Mouse (Mus musculus): ENCODE data around the gene Bach2. TPM values are rescaled to one million over a fixed set of nuclear protein-coding genes. Genes with fewer than 3 reads are reported as not detected.

The Bach2 gene
- total RNA-seq, 2 experiments from 2014 or later: 13.2 to 14.4 TPM

DNA sequence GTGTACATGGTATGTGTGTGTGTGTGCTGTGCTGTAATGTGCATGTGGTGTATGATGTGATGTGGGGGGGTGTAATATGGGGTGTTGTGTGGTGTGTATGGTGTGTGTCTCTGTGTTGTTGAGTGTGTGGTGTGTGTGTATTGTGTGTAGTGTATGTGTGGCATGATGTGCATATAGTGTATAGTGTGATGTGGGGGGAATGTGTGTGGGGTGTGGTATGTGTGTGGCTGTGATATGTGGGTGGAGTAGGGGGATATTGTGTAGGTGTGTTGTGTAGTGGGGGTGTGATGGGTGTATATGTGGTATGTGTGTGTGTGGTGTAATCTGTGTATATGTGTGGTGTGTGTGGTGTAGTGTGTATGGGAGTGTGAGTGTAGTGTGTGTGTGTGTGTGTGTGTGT is 15.0 kb upstream of the Bach2 start:
- DNase-seq (ENCODE audit: low spot score in 2 of 2): no peak

DNA sequence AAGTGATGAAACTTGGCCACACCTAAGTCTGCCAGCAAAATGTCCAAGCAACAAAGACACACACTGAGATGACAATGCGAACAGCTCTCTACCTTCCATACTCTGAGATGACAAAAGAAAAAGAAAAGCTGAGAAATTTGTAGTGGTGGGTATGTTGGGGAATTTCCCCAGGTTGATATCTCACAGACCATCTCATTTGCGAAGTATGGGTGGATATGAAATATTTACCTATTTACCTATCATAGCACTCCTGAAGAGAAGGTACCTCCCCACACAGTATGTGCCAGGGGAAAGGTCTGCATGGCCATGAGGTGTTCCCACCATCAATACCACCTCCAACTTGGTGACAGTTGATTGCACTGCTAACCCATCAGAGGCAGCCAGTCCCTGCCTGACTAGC is 13.4 kb upstream of the Bach2 start:
- no peak for DNase-seq (ENCODE audit: low spot score in 2 of 2)

DNA sequence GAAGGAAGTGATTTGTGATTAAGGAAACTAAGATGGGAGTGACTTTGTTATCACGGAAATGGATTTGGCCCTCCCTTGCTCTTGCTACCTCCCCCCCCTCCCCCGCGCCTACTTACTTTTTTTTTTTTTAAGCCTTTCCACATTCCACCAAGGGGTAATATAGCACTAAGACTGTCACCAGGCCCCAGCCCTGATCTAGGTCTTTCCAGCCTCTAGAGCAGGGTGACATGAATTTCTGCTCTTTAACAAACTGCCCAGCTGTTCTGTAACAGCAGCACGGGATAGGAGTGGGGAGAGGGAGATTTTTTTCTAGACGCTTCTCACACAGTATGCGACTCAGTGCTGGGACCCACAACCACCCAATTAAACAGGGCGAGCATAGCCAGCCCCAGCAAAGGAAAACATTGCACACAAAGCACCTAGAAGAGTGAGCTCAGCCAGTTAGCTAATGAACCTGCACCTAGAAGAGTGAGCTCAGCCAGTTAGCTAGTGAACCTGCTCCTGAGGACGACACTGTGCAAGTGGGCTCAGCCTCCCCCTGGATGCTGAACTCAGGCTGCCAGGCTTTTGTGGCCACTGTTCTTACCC is 10.5 kb upstream of the Bach2 start:
- no peak for DNase-seq (ENCODE audit: low spot score in 2 of 2)

DNA sequence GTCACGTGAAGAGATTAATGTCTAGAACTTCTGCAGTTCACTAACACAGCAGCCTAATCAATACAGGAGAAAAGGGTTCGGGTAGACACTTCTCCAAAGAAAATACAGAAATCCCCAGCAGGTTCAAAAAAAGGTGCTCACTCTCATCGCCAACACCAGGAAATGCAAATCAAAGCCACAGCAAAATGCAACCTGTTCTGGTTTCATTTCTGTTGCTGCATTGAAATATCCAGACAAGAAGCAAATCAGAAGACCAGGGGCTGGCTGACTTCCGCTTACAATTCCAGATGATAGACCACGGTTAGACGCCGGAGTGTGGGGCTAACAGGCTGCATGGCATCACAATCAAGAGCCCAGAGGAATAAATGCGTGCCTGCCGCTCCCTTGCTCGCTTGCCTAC is 9.3 kb upstream of the Bach2 start:
- DNase-seq (ENCODE audit: low spot score in 2 of 2): no peak

DNA sequence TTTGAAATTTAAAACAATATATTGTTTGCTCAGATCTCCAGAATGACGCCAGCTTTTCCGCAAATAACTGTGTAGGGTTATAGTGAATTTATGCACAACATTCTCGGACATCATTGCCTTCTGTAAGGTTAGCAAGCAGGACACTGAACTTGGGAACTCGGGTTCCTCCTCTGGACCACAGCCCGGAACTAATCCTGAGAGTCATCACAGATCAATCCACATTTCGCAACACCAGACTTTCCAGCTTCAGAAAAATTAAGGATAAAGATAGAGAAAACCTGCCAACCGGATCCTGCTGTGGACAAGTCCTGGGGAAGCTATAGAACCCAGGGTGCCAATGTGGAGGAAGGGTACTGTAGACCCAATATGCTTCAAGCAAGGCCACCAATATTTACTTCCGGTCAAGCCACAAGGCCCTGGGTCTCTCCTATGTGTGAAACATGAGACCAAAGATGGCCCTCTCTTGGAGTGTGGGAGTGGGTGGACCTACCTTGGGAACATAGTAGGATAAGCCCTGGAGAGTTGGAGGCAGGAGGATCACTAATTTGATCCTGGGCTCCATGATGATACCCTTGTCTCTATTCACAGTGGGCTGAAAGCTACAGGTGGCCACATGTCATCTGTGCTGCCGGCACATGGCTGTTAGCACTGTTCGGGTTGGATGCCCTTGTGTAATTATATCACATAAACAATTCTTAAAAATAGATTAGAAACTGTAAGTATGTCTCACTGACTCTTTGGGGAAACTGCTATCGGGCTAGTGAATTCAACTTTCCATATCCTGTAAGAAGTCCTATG is 7.1 kb upstream of the Bach2 start:
- no peak for DNase-seq (ENCODE audit: low spot score in 2 of 2)

DNA sequence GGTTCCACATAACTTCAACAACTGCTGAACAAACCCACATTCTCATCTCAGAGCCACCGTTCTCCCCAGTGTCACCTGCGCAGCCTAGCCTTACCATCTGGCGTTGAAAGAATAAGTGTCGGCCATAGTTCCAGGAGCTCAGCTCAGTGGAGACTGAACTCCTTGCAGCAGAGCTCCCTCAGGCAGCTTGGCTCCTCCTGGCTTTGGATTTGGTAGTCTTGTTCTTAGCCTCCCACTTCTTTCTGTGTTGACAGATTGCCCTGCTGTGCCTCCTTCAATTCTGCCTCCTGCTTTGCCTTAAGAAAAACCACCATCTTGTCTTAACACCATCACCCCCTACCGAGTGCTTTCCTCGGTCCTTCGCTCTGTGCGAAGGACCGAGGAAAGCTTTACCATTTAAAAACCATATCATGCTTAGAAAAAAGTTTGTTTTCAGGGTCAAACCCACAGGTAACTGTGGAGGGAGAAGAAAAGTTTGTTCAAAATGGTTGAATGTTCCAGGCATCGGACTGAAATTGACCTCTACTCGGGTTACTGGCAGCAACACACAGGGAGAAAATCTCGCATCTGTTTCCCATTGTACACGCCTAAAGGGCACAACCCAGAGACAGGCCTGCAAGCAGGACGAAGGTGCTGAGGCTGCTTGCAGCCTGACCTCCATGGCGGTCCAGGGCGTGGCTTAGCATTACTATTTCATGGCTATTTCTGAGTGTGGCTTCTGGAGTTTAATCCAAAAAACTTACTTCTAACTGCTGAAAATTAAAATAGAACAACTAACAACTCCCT is 2.5 kb upstream of the Bach2 start:
- DNase-seq (ENCODE audit: low spot score in 2 of 2): no peak

DNA sequence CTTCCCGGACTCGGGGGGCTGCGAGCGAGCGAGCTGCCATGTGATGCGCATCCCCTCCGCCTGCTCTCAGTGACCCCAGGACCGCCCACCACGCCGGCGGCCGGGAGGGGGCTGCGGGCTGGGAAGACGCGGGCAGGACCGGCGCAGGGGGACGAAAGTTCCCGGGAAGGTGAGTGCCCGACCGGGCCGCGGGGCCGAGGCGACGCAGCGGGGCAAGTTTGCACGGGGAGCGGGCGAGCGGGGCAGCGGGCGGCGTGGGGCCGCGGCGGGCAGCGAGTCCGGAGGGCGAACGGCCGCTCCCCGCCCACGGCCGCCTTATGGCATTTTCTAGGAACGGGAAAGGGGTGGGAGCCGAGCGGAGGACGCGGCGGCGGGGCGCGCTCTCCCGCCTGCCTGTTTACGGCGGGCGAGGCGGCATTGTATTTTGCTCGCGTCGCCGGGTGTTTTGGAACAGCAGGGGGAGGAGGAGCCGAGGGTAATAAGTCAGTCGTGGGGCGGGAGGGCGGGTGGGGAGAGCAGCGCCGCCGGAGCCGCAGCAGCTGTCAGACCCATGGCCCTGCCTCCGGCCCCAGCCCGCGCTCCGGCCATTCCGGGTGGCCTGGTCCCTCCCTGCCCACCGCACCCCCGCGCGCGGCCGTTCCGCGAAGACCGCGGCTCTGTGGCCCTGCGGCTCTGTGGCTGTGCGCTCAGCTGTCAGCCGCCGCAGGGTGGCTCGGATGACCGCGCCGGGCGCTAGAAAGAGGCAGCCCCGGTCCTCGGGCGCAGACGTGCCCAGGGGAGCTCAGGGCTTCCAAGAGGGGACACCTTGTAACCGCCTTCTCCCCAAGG is 531 bp downstream of the Bach2 start:
- DNase-seq (ENCODE audit: low spot score in 2 of 2): peak; percentile 60 to 62

DNA sequence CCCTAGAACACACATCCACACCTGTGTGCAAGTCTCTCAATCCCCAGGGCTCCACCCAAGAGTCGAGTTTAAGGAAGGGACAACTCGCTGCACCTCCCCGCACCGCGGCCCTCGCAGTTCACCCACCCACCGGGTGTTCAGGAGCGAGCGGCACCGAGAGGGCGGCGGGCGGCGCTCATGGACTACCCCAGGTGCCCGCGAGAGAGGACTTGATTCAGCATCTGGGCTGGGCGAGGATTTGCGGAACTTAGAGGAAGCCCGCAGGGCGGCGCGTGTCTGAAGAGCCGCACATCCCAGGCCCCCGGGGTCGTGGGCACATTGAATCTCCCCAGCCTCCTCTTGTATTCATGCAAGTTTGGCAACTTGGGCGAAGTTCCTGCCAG is 1.1 kb downstream of the Bach2 start:
- peak in 1 of 2 experiments; percentile 73 for DNase-seq (ENCODE audit: low spot score in 2 of 2)

DNA sequence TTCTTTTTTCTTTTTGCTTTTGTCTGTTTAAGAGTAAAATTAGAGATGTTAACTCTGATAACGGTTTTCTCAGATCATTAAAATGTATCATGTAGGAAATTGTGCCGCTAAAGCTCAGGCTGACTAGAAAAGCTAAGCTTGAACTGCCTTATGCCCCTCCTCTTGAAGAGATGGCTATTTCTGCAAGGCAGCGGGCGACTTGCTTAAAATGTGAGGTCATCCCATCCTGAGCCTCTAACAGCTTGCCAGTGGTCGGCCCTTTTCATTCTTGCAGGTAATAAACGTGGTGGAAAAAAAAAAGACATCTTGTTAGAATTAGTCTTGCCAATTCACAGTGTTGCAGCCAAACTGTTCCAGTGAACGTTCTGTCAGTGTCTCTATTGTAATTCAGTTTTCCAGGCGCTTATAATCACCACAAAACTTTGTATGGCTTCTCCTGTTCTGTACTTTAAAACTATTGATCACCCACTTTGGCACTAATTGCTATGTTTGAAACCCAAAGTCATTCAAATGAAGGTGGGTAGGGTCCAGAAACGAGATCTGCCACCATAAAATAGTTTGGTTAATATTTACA is 1.9 kb downstream of the Bach2 start:
- DNase-seq (ENCODE audit: low spot score in 2 of 2): no peak

DNA sequence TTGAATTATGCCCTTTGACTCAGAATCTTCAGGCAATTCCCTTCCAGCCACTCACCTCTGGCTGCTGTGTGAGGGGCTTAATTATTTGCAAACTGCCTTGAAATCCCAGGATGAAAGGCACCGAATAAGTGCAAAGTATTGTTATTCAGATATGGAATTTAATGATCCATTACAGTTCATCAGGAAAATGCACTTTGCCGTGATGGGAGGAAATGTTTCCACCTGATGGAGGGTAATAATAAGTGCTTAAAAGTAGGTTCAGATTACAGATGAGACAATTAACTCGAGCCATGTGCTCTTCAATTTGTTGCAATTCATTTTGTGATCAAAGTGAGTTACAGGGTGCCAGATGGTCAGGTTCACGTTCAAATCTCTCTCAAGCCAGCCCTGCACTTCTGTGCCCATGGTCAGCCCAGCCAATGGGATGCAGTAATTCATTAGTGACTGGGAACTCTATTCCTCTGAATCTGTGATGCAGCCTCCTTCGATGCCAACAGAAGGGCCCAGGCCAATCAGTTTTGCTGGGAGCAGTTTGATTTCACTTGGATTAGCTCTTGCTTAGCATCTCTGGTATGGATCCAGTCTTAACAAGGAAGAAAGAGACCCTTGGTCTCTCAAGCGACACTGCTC is 2.9 kb downstream of the Bach2 start:
- no peak for DNase-seq (ENCODE audit: low spot score in 2 of 2)

DNA sequence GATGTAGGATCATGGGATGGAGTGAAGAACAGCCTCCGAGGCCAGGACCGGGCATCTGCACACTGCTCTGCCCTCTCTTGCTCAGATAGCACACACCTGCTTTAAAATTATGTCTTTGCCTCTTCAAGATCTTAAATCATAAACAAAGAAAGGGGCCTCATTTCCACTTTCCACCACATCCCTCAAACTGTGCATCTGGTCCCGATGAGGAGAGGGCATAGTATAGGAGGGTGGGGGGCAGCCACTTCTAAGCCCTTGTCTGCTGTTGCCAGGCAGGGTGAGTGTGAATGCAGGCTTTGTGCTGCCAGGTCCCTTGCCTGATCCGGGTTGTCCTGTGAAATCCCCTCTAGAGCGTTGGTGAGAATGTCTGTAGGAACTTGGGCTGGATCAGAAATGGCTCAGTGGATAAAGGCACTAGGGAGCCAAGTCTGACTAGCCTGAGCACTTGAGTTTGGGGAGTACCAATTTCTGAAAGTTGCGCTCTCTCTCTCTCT is 3.6 kb downstream of the Bach2 start:
- DNase-seq (ENCODE audit: low spot score in 2 of 2): no peak

DNA sequence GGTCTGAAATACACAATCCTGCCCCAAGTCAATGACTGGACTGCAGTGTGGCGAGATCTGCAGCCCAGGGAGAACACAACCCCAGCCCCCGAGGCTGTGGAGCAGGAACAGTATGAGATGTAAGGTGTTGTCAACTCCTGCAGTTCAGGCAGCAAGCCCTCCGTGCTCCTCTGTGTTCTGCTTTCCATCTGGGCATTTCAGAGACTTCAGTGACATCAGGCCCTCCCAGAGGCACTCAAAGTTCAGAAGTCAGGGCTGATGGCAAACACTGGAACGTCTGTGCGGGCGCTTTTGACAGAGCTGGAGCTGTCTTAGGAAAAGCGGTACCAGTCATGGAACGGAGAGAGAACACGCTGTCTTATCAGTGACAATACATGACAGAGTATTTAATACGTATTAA is 4.9 kb downstream of the Bach2 start:
- DNase-seq (ENCODE audit: low spot score in 2 of 2): no peak

DNA sequence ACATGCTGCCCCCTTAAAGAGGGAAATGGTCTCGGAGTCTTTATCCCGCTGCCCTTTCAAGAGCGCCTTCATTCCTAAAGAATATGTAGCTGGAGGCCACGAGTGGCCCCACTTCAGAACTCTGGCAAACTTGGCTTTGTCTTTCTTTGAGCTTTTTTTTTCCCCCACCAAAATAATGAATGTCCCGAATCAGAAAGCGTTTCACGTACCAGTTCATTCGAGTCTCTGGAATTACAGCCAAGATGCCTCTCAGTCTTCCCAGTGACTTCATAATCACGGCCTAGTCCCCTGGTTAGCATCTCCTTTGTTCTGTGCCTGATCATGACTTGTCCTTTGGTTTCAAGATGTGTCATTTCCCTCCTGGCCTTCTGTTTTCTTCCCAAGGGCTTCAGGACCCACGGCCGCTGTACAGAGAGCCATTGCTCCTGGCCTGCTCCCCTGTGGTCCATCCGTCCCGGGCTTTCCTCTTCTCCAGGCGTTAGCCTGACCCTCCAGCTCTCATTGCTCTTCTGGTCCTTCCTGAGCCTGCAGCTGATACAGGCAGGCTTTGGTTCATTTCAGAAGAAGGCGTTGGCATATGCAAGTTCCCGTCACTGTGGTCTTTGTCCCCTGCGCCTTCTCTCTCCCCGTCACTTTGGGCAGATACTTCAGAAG is 5.6 kb downstream of the Bach2 start:
- no peak for DNase-seq (ENCODE audit: low spot score in 2 of 2)

DNA sequence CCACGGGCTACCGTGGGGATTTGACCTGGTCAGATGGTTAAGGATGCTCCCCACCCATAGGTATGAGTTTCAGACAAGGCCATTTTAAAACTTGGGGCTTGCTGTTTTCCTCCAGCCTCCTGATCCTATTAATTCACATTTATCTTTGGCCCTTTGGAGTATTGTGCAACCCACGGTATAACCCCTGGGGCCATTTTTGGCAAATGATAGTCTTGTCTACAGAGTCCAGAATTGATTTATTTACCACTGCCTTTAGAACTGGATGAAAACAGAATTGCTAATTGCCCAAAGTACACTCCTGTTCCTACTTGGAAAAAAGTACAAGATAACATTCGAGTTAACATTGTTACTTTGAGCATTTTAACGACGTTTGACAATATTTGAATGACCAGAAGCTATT is 7.0 kb downstream of the Bach2 start:
- DNase-seq (ENCODE audit: low spot score in 2 of 2): no peak

DNA sequence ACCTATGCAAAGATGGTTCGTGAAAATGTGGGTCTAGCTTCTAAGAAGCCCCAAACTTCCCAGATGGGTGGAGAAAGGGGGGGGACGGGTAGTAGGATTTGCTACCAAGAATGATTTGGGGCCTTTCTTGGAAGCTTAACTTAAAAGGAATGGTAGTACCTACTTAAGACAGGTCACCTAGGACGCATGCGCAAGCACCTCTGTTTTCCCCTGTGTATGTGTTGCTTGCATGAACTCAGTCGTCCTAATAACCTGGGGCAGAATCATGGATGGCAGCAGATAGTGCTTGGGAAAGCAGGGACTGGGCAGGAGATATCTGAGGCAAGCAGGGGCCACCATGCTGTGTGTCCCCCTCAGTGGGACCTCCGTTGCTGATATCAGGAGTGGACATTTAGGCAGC is 7.4 kb downstream of the Bach2 start:
- no peak for DNase-seq (ENCODE audit: low spot score in 2 of 2)

DNA sequence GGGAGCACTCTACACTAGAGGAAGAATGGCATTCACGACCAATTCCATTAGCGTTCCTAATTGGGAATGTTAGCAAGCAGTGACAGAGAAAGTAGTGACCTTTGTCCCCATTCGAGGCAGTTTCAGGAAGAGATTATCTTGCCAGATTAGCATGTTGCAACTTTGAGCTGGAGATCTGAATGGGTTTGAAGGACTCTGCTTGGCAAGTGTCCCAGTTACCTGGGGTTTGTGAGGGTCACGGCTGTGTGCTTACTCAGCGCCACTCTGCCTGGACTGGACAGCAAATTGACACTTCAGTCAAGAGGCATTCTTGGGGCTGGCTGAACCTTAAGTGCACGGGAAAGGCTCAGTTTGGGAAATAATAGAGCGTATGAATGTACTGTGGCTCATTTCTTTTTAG is 8.2 kb downstream of the Bach2 start:
- no peak for DNase-seq (ENCODE audit: low spot score in 2 of 2)

DNA sequence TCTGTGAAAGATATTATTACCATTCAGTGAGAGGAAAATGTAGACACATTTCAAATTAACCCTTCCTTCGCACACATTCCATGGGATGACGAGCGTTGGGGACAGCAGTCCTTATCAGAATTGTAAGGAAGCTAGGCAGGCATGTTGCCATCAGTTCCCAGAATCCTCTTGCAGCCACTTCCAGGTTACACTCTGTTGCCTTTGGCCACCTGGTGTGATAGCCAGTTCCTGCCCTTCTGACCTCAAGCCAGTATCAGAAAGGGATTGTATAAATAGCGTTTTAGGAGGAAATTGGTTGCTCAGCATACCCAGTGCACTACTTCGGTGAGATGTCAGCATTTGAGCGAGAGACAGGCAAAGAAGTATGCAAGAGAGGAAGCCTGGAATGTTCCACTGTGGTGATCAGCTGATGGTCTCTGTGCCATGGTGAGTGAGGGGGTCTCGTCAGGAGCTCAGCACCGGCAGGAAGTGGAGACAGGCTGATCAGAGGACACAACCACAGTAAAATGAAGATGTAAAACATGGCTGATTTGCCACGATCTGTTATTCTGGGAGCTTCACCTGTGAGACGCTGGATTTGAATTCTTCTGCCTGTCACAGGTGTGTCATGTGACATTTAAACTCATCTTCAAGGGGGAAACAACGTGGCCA is 9.0 kb downstream of the Bach2 start:
- no peak for DNase-seq (ENCODE audit: low spot score in 2 of 2)

DNA sequence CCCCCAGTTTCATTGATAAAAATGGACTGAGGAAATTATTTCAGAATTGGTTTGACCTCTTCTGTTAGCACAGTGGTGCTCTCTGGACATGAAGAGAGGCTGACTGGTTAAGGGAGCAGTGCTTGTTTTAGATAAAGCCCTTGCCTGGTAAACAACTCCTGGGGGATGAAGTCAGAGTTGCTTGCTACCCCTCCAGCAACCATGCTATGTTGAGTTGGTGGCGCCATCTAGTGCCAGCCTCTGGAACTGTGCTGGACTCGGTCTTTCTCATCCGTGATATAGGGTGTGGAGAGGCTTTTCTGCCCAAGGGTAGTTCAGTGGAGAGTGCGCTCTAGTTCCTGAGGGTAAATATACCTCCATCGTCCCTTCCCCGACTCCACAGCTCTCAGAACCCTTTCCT is 9.6 kb downstream of the Bach2 start:
- peak; percentile 71 to 83 for DNase-seq (ENCODE audit: low spot score in 2 of 2)

DNA sequence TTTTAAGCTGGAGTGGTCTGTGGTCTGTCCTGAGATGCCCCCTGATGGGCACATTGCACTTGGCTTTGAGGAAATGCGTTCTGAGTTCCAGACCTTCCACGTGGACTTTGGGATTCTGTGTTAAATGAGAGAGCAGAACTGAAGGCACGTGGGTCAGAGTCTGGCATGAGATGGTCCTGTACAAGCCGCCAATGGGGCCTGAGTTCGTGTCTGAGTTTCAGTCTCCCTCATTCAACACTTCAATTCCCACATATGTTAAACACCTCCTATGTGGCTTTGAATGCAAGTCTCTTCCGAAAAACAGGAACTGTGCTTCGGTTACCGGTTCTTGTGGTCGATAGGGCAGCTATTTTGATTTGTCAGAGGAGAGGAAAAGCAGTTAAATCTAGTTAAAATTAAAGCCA is 10.4 kb downstream of the Bach2 start:
- no peak for DNase-seq (ENCODE audit: low spot score in 2 of 2)
